Mouse (Mus musculus) forebrain, embryonic 14.5 days (tissue): ENCODE data around the gene Shroom3. TPM values are rescaled to one million over a fixed set of nuclear protein-coding genes. Genes with fewer than 3 reads are reported as not detected.

ENCODE experiments used
- ATAC-seq: fragments of 200-750 bp; cut with Nextera tagmentation; 2 replicates; pipeline ENCODE4 v1.8.0; 2017; ENCODE audit warnings: mild to moderate bottlenecking, moderate library complexity
- DNase-seq: peaks from one replicate; pipeline ENCODE4 v3.0.0-alpha.2; 2015; ENCODE audit warnings: low spot score
- H3K27ac ChIP-seq: fragments of 300-500 bp; sonication (generic); 2 replicates; pipeline ENCODE4 v1.5.1; 2014; ENCODE audit warnings: low read depth, mild to moderate bottlenecking, control low read depth, low read length, moderate library complexity
- H3K27me3 ChIP-seq: fragments of 300-500 bp; sonication (generic); replicated peaks from 2 replicates; pipeline ENCODE4 v1.6.1; 2014; ENCODE audit warnings: low read length, control low read depth, mixed read lengths; ENCODE audit not compliant: control insufficient read depth, insufficient read depth
- H3K36me3 ChIP-seq: fragments of 300-500 bp; sonication (generic); 2 replicates; pipeline ENCODE4 v1.6.1; 2014; ENCODE audit warnings: low read length, control low read depth; ENCODE audit not compliant: control insufficient read depth, insufficient read depth
- H3K4me1 ChIP-seq: fragments of 300-500 bp; sonication (generic); 2 replicates; pipeline ENCODE4 v1.6.1; 2014; ENCODE audit warnings: antibody characterized with exemption, low read length, control low read depth; ENCODE audit not compliant: control insufficient read depth, insufficient read depth
- H3K4me2 ChIP-seq: fragments of 300-500 bp; sonication (generic); 2 replicates; pipeline ENCODE4 v1.6.1; 2014; ENCODE audit warnings: mild to moderate bottlenecking, control low read depth, low read length
- H3K4me3 ChIP-seq: fragments of 300-500 bp; sonication (generic); 2 replicates; pipeline ENCODE4 v1.5.1; 2014; ENCODE audit warnings: low read depth, low read length, control low read depth
- H3K9ac ChIP-seq: fragments of 300-500 bp; sonication (generic); 2 replicates; pipeline ENCODE4 v1.6.1; 2014; ENCODE audit warnings: mild to moderate bottlenecking, low read length, control low read depth, moderate library complexity
- H3K9me3 ChIP-seq: fragments of 300-500 bp; sonication (generic); replicated peaks from 2 replicates; pipeline ENCODE4 v1.6.1; 2016; ENCODE audit warnings: low read length, control low read depth, mixed read lengths; ENCODE audit not compliant: control insufficient read depth
- WGBS: fragments of 180-500 bp; shearing (Covaris S2); extraction: QIAGEN DNeasy Blood & Tissue Kit; methylation state at CpG from one replicate; pipeline ENCODE4 v1.1.7; 2014; 5-methylcytosine and 5-hydroxymethylcytosine counted together
- polyA plus RNA-seq: library from polyadenylated mRNA; unstranded; fragments of >200 nt; fragmentation: Nextera tagmentation; extraction: Ambion mirVana; gene quantifications from 2 replicates; pipeline ENCODE4 v1.2.1, GENCODE M21; 2014

Shroom3 gene
- polyA plus RNA-seq, 1 experiment from 2014 or later = 1.6 TPM

GRCm38 (mm10) chr5:92841474-92841873 lies 158.2 kb downstream of the Shroom3 start:
- H3K27me3 ChIP-seq = no peaks in the 10 kb centered on the region

GRCm38 (mm10) chr5:92842417-92842816 lies 159.2 kb downstream of the Shroom3 start:
- no peaks in the 10 kb centered on the region for H3K27me3 ChIP-seq
- no peak overlapping the region for H3K27ac ChIP-seq
- DNase-seq (no peak), ATAC-seq (no peak)
- H3K36me3 ChIP-seq = no peaks in the 10 kb centered on the region
- H3K9ac ChIP-seq = no peak overlapping the region
- H3K4me3 ChIP-seq = no peak overlapping the region
- peaks cover 17% of the 10 kb centered on the region for H3K4me1 ChIP-seq
- H3K9me3 ChIP-seq = no peaks in the 10 kb centered on the region
- no peak overlapping the region for H3K4me2 ChIP-seq
- WGBS = 83% methylated on average over 8 of the region's 8 CpGs

More at GRCm38 (mm10) chr5:92841474-92841873, 158.2 kb downstream of the Shroom3 start:
- H3K4me1 ChIP-seq = peaks cover 23% of the 10 kb centered on the region
- peak; percentile 76 for DNase-seq
- H3K9ac ChIP-seq = no peak overlapping the region
- H3K9me3 ChIP-seq = no peaks in the 10 kb centered on the region
- peak; percentile 45; the same call in 1 of the 2 replicates for ATAC-seq
- no peak overlapping the region for H3K27ac ChIP-seq
- no peaks in the 10 kb centered on the region for H3K36me3 ChIP-seq
- WGBS = 41% methylated on average over 5 of the region's 5 CpGs
- H3K4me3 ChIP-seq = no peak overlapping the region
- no peak overlapping the region for H3K4me2 ChIP-seq

GRCm38 (mm10) chr5:92842881-92843280 lies 159.6 kb downstream of the Shroom3 start:
- Histone ChIP-seq H3K27ac (no peak overlapping the region), H3K9ac (no peak overlapping the region), H3K27me3 (no peaks in the 10 kb centered on the region), H3K4me1 (peaks cover 15% of the 10 kb centered on the region), H3K4me3 (no peak overlapping the region), H3K9me3 (no peaks in the 10 kb centered on the region), H3K36me3 (no peaks in the 10 kb centered on the region), H3K4me2 (no peak overlapping the region)
- no peak for ATAC-seq
- 79% methylated on average over 3 of the region's 3 CpGs for WGBS
- no peak for DNase-seq

GRCm38 (mm10) chr5:92843850-92844785 lies 160.9 kb downstream of the Shroom3 start:
- peak; percentile 65 for DNase-seq
- no peaks in the 10 kb centered on the region for H3K9me3 ChIP-seq
- 0 out of 2 replicates have a peak overlapping the region, but pooled peaks have one; percentile 9 for H3K4me2 ChIP-seq
- peak; percentile 80 for ATAC-seq
- no peak overlapping the region; the same call in 1 of the 2 replicates for H3K27ac ChIP-seq
- no peaks in the 10 kb centered on the region for H3K36me3 ChIP-seq
- H3K4me3 ChIP-seq = no peak overlapping the region
- no peaks in the 10 kb centered on the region for H3K27me3 ChIP-seq
- H3K9ac ChIP-seq = no peak overlapping the region
- peaks cover 9% of the 10 kb centered on the region for H3K4me1 ChIP-seq
- 31% methylated on average over 20 of the region's 20 CpGs for WGBS

- H3K4me1 ChIP-seq = peaks cover 5% of the 10 kb centered on the region; the same call in 1 of the 2 replicates
- no peak for ATAC-seq
- H3K4me2 ChIP-seq = no peak overlapping the region
- no peak overlapping the region for H3K4me3 ChIP-seq
- no peak for DNase-seq
- WGBS = 87% methylated on average over 6 of the region's 6 CpGs
- H3K36me3 ChIP-seq = no peaks in the 10 kb centered on the region
- H3K27me3 ChIP-seq = no peaks in the 10 kb centered on the region
- H3K27ac ChIP-seq = no peak overlapping the region
- H3K9ac ChIP-seq = no peak overlapping the region
- no peaks in the 10 kb centered on the region for H3K9me3 ChIP-seq
These were observed 166.5 kb downstream of the Shroom3 start for GRCm38 (mm10) chr5:92849743-92850142.

- no peaks in the 10 kb centered on the region for H3K9me3 ChIP-seq
- H3K4me1 ChIP-seq = peaks cover 6% of the 10 kb centered on the region; the same call in 1 of the 2 replicates
- no peak overlapping the region for H3K4me3 ChIP-seq
- peak; percentile 55 for DNase-seq
- H3K9ac ChIP-seq = no peak overlapping the region
- no peak overlapping the region for H3K27ac ChIP-seq
- 35% methylated on average over 3 of the region's 3 CpGs for WGBS
- no peak overlapping the region for H3K4me2 ChIP-seq
- no peaks in the 10 kb centered on the region for H3K27me3 ChIP-seq
- H3K36me3 ChIP-seq = no peaks in the 10 kb centered on the region
- peak; percentile 48; the same call in 1 of the 2 replicates for ATAC-seq
These were observed 167.7 kb downstream of the Shroom3 start for GRCm38 (mm10) chr5:92850925-92851324.

- peaks cover 22% of the 10 kb centered on the region for H3K4me1 ChIP-seq
- no peaks in the 10 kb centered on the region for H3K36me3 ChIP-seq
- H3K9me3 ChIP-seq = no peaks in the 10 kb centered on the region
- H3K27ac ChIP-seq = no peak overlapping the region
- H3K27me3 ChIP-seq = no peaks in the 10 kb centered on the region
- no peak overlapping the region for H3K9ac ChIP-seq
- 81% methylated on average over 4 of the region's 4 CpGs for WGBS
- H3K4me2 ChIP-seq = no peak overlapping the region
- no peak overlapping the region for H3K4me3 ChIP-seq
- DNase-seq = no peak
- no peak for ATAC-seq
These were observed 171.7 kb downstream of the Shroom3 start for GRCm38 (mm10) chr5:92854983-92855382.

GRCm38 (mm10) chr5:92856346-92856745 lies 173.1 kb downstream of the Shroom3 start:
- no peak overlapping the region for H3K4me2 ChIP-seq
- 41% methylated on average over 15 of the region's 15 CpGs for WGBS
- H3K9ac ChIP-seq = no peak overlapping the region
- H3K36me3 ChIP-seq = no peaks in the 10 kb centered on the region
- H3K4me3 ChIP-seq = no peak overlapping the region
- H3K27ac ChIP-seq = no peak overlapping the region
- H3K27me3 ChIP-seq = no peaks in the 10 kb centered on the region
- DNase-seq = no peak
- H3K9me3 ChIP-seq = no peaks in the 10 kb centered on the region
- H3K4me1 ChIP-seq = peaks cover 23% of the 10 kb centered on the region
- peak; percentile 27; the same call in 1 of the 2 replicates for ATAC-seq

GRCm38 (mm10) chr5:92857177-92857576 lies 173.9 kb downstream of the Shroom3 start:
- Histone ChIP-seq H3K9ac (no peak overlapping the region), H3K9me3 (no peaks in the 10 kb centered on the region), H3K4me3 (no peak overlapping the region), H3K4me1 (peaks cover 30% of the 10 kb centered on the region), H3K36me3 (no peaks in the 10 kb centered on the region), H3K27me3 (no peaks in the 10 kb centered on the region), H3K4me2 (no peak overlapping the region), H3K27ac (no peak overlapping the region)
- 43% methylated on average over 7 of the region's 7 CpGs for WGBS
- DNase-seq = peak; percentile 56
- ATAC-seq = no peak
